Mouse (Mus musculus) brain, adult 10 weeks (tissue): ENCODE measurements around the gene Peg10. TPM values are rescaled to one million over a fixed set of nuclear protein-coding genes. Genes with fewer than 3 reads are reported as not detected.

ENCODE experiments used
- polyA plus RNA-seq: library from polyadenylated mRNA; stranded (reverse); fragments of 350-450 nt; fragmentation: Illumina TruSeq; extraction: RNeasy Lipid Tissue Mini Kit (QIAGEN cat#74804); gene quantifications from one replicate; pipeline ENCODE4 v1.2.3, GENCODE M21; 2015; ENCODE audit warnings: low read depth, low replicate concordance

Peg10 gene
- polyA plus RNA-seq = 15.8 TPM

GRCm38 (mm10) chr6:4746696-4747439 lies at the start of gene Peg10, which contains the start of gene Sgce:
Gene Peg10 (plus strand): TSS chr6:4747306.
Gene Sgce (minus strand): TSS chr6:4747207.

Other genes with a start within 250 kb of the Peg10 start
- 6.5 TPM for gene Col1a2, start 242.5 kb upstream of the Peg10 start, polyA plus RNA-seq
- 43.8 TPM for gene Casd1, start 146.5 kb upstream of the Peg10 start, polyA plus RNA-seq
- gene Sgce, start 99 bp upstream of the Peg10 start, polyA plus RNA-seq = 44.7 TPM
- 85.0 TPM for gene Ppp1r9a, start 155.6 kb downstream of the Peg10 start, polyA plus RNA-seq